Mouse (Mus musculus) spleen, adult 2 months (tissue): Measurements from ENCODE around the gene Poc1a.

Source experiments
- CTCF ChIP-seq: fragments of 200-500 bp; IDR thresholded peaks from 2 replicates; pipeline ENCODE4 v1.5.1; 2011; ENCODE audit warnings: mild to moderate bottlenecking, inconsistent platforms; ENCODE audit not compliant: insufficient read depth, insufficient read length, insufficient replicate concordance; ENCODE audit errors: extremely low read depth
- POLR2A ChIP-seq: fragments of 200-500 bp; IDR thresholded peaks from 2 replicates; pipeline ENCODE4 v1.6.1; 2011; ENCODE audit warnings: low read depth, low read length, inconsistent platforms

- no peak for TF ChIP-seq CTCF
- no peak for TF ChIP-seq POLR2A
These were observed 30.6 kb upstream of the Poc1a start for GRCm38 (mm10) chr9:106250245-106250644.
